Mouse (Mus musculus) CH12.LX (cell line): ENCODE measurements around the gene Slc1a1.

ENCODE experiments used
- EP300 ChIP-seq: IDR thresholded peaks from 2 replicates; pipeline ENCODE4 v1.6.1; 2011; ENCODE audit warnings: low read length, improper control_type of control experiment
- MXI1 ChIP-seq: IDR thresholded peaks from 2 replicates; pipeline ENCODE4 v1.6.1; 2011; ENCODE audit warnings: mild to moderate bottlenecking, low read depth, low read length, improper control_type of control experiment
- UBTF ChIP-seq: IDR thresholded peaks from 2 replicates; pipeline ENCODE4 v1.6.1; 2012; ENCODE audit warnings: low read depth, mild to moderate bottlenecking, inconsistent platforms, low read length, improper control_type of control experiment, moderate library complexity

- TF ChIP-seq EP300, result no peak
- no peak for TF ChIP-seq UBTF
- no peak for TF ChIP-seq MXI1
These were observed 65.9 kb downstream of the Slc1a1 start for GRCm38 (mm10) chr19:28900771-28901170.
